Mouse (Mus musculus) embryonic facial prominence, embryonic 12.5 days (tissue): ENCODE results near the gene Eif2b3. TPM values are rescaled to one million over a fixed set of nuclear protein-coding genes. Genes with fewer than 3 reads are reported as not detected.

Experiments
- ATAC-seq: fragments of 200-750 bp; cut with Nextera tagmentation; 2 replicates; pipeline ENCODE4 v1.8.0; 2017; ENCODE audit not compliant: insufficient number of reproducible peaks, insufficient read depth, low FRiP score, low TSS enrichment
- H3K27ac ChIP-seq: fragments of 300-500 bp; sonication (generic); 2 replicates; pipeline ENCODE4 v1.5.1; 2016; ENCODE audit warnings: mild to moderate bottlenecking
- H3K27me3 ChIP-seq: fragments of 300-500 bp; sonication (generic); 2 replicates; pipeline ENCODE4 v1.6.1; 2016; ENCODE audit warnings: mild to moderate bottlenecking, moderate library complexity
- H3K36me3 ChIP-seq: fragments of 300-500 bp; sonication (generic); 2 replicates; pipeline ENCODE4 v1.6.1; 2016; ENCODE audit warnings: mild to moderate bottlenecking
- H3K4me1 ChIP-seq: fragments of 300-500 bp; sonication (generic); 2 replicates; pipeline ENCODE4 v1.6.1; 2016
- H3K4me2 ChIP-seq: fragments of 300-500 bp; sonication (generic); replicated peaks from 2 replicates; pipeline ENCODE4 v1.6.1; 2016; ENCODE audit warnings: mild to moderate bottlenecking, moderate library complexity
- H3K4me3 ChIP-seq: fragments of 300-500 bp; sonication (generic); 2 replicates; pipeline ENCODE4 v1.5.1; 2016; ENCODE audit warnings: mild to moderate bottlenecking
- H3K9ac ChIP-seq: fragments of 300-500 bp; sonication (generic); 2 replicates; pipeline ENCODE4 v1.6.1; 2016; ENCODE audit warnings: mild to moderate bottlenecking, moderate library complexity
- H3K9me3 ChIP-seq: fragments of 300-500 bp; sonication (generic); 2 replicates; pipeline ENCODE4 v1.6.1; 2016; ENCODE audit warnings: mild to moderate bottlenecking, moderate library complexity
- WGBS: fragments of 180-500 bp; shearing (Covaris S2); methylation state at CpG from one replicate; pipeline ENCODE4 v1.1.7; 2016; 5-methylcytosine and 5-hydroxymethylcytosine counted together
- polyA plus RNA-seq: library from polyadenylated mRNA; unstranded; fragments of >200 nt; fragmentation: Nextera tagmentation; extraction: Ambion mirVana; gene quantifications from 2 replicates; pipeline ENCODE4 v1.2.1, GENCODE M21; 2016

The Eif2b3 gene
- polyA plus RNA-seq, 1 experiment from 2014 or later: 43.8 TPM

- H3K4me2 ChIP-seq: no peak overlapping the region
- 97% methylated on average over 4 of the region's 4 CpGs for WGBS
- H3K9me3 ChIP-seq: no peaks in the 10 kb centered on the region
- no peak overlapping the region for H3K4me3 ChIP-seq
- peaks cover 28% of the 10 kb centered on the region for H3K36me3 ChIP-seq
- H3K9ac ChIP-seq: no peak overlapping the region
- no peaks in the 10 kb centered on the region for H3K27me3 ChIP-seq
- H3K27ac ChIP-seq: no peak overlapping the region
- ATAC-seq: no peak
- peaks cover 8% of the 10 kb centered on the region for H3K4me1 ChIP-seq
These were observed 4.3 kb downstream of the Eif2b3 start for GRCm38 (mm10) chr4:117023469-117023868.

GRCm38 (mm10) chr4:117031105-117031504, 11.9 kb downstream of the Eif2b3 start:
- Histone ChIP-seq H3K27ac (no peak overlapping the region), H3K4me2 (no peak overlapping the region), H3K4me1 (no peaks in the 10 kb centered on the region), H3K9me3 (no peaks in the 10 kb centered on the region), H3K27me3 (no peaks in the 10 kb centered on the region), H3K4me3 (no peak overlapping the region), H3K9ac (no peak overlapping the region), H3K36me3 (peaks cover 26% of the 10 kb centered on the region)
- ATAC-seq: no peak
- WGBS: 87% methylated on average over 1 of the region's 1 CpGs

DNA sequence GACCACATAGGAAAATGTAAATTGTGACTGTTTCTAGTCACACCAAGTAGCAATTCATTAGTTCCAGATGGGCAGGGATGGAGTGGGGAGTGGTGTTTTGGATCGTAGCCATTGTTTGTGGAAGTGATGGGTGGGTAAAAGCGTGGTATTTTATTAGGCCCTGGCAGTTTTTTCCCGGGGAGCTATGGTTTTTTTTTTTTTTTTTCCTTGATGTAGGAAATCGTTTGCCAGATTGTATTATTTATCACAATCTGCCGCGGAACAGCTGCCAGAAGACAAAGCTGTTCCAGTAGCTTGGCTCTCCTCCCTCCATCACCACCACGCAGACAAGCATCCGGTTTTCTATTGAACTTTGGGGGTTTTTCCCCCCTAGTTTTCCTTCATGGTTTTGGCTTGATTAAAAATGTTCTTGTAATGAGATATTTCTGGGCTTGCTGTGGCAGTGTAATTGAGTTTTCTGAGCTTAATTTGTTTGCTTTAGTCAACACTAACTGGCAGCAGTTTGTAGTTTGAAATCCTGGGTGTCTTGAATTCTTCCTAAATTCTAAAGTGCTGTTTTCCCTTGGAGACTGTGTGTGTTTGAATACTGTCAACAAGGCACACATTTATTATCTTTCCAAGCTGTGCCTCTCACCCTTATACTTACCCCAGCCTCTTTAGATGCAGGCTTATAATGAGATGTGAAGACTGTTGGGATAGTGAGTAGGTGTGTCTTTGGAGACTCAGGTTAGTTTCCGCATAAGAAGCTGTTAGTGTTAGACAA, 20.9 kb downstream of the Eif2b3 start:
- Histone ChIP-seq H3K4me1 (peaks cover 21% of the 10 kb centered on the region), H3K9me3 (no peaks in the 10 kb centered on the region), H3K4me2 (no peak overlapping the region), H3K4me3 (no peak overlapping the region), H3K27me3 (no peaks in the 10 kb centered on the region), H3K27ac (peak overlapping the region; percentile 63), H3K36me3 (peaks cover 9% of the 10 kb centered on the region; the same call in 1 of the 2 replicates), H3K9ac (no peak overlapping the region)
- ATAC-seq: no peak
- 33% methylated on average over 9 of the region's 9 CpGs for WGBS

DNA sequence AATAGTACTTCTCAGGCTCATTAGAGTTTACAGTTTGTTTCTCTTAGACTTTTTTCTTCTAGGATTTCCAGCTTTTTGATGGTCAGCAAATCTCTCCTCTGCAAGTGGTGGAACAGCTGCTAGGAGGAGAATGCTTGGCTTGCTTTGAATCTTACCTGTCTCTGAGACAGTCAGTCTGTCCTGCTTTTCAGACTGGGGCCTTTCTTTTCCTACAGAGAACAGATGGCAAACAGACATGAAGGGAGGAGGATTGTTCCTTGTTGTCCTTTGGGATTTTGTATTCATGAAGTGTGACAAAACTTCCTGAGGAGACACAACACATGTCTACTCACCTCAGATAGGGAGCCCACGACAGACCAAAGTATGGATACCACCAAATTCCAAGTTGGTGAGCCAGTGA, 21.6 kb downstream of the Eif2b3 start:
- Histone ChIP-seq H3K4me1 (peaks cover 21% of the 10 kb centered on the region), H3K36me3 (0 out of 2 replicates have a peak, but pooled peaks cover 3% of the 10 kb centered on the region), H3K4me3 (no peak overlapping the region), H3K9ac (no peak overlapping the region), H3K9me3 (no peaks in the 10 kb centered on the region), H3K27ac (peak overlapping the region; percentile 63; the same call in 1 of the 2 replicates), H3K4me2 (no peak overlapping the region), H3K27me3 (no peaks in the 10 kb centered on the region)
- ATAC-seq: no peak
- 69% methylated on average over 1 of the region's 1 CpGs for WGBS

DNA sequence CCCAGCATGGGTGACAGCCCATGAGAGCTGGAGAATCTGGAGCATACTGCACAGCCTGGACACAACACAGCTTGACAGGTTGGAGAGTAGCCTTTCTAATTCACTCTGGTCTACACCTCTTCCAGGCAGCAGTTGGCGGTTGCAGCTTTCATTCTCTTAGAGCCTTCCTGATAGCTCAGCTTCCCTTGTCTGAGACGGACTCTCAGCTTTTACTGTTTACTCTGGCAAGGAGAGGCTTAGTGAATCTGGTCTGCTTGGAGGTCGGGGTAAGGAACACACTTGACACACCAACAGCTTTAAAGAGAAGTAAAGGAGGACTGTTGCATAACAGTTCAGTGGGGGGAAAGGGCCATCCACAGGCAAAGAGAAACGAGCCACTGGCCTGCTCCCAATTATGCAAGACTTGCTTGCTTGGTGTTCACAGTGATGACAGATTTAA, 22.1 kb downstream of the Eif2b3 start:
- H3K9ac ChIP-seq: no peak overlapping the region
- peaks cover 21% of the 10 kb centered on the region for H3K4me1 ChIP-seq
- H3K4me2 ChIP-seq: no peak overlapping the region
- H3K27ac ChIP-seq: 0 out of 2 replicates have a peak overlapping the region, but pooled peaks have one; percentile 63
- 0 out of 2 replicates have a peak, but pooled peaks cover 3% of the 10 kb centered on the region for H3K36me3 ChIP-seq
- ATAC-seq: no peak
- H3K4me3 ChIP-seq: no peak overlapping the region
- 58% methylated on average over 4 of the region's 4 CpGs for WGBS
- H3K27me3 ChIP-seq: no peaks in the 10 kb centered on the region
- no peaks in the 10 kb centered on the region for H3K9me3 ChIP-seq

- ATAC-seq: no peak
- no peak overlapping the region for H3K27ac ChIP-seq
- H3K9ac ChIP-seq: no peak overlapping the region
- H3K4me3 ChIP-seq: no peak overlapping the region
- no peaks in the 10 kb centered on the region for H3K4me1 ChIP-seq
- no peaks in the 10 kb centered on the region for H3K9me3 ChIP-seq
- no peaks in the 10 kb centered on the region for H3K27me3 ChIP-seq
- 84% methylated on average over 3 of the region's 3 CpGs for WGBS
- no peak overlapping the region for H3K4me2 ChIP-seq
- peaks cover 11% of the 10 kb centered on the region; the same call in 1 of the 2 replicates for H3K36me3 ChIP-seq
These were observed 29.6 kb downstream of the Eif2b3 start for GRCm38 (mm10) chr4:117048836-117049235.

- no peak overlapping the region for H3K27ac ChIP-seq
- WGBS: 94% methylated on average over 1 of the region's 1 CpGs
These were observed 30.3 kb downstream of the Eif2b3 start for GRCm38 (mm10) chr4:117049485-117049884.

DNA sequence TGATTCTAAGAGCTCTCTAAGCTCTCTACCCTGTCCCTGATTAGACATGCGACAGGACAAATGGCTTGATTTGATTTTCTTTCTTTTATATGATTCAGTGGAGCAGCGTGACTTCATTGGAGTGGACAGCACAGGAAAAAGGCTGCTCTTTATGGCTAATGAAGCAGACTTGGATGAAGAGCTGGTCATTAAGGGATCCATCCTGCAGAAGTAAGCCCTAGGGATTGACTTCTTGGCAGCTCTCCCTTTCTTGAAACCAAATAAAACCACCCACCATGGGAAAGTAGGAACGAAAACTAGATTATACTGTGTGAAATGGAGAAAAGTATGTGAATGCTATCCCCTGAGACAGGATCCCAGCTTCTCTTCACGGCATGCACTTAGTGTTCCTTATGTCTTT, 33.4 kb downstream of the Eif2b3 start:
- peaks cover 16% of the 10 kb centered on the region; the same call in 1 of the 2 replicates for H3K36me3 ChIP-seq
- 84% methylated on average over 4 of the region's 4 CpGs for WGBS

More at GRCm38 (mm10) chr4:117049485-117049884, 30.3 kb downstream of the Eif2b3 start:
- no peaks in the 10 kb centered on the region for H3K27me3 ChIP-seq
- no peak overlapping the region for H3K9ac ChIP-seq
- H3K4me2 ChIP-seq: no peak overlapping the region
- H3K36me3 ChIP-seq: peaks cover 11% of the 10 kb centered on the region; the same call in 1 of the 2 replicates
- no peak overlapping the region for H3K4me3 ChIP-seq
- no peaks in the 10 kb centered on the region for H3K4me1 ChIP-seq
- no peak for ATAC-seq
- H3K9me3 ChIP-seq: no peaks in the 10 kb centered on the region

GRCm38 (mm10) chr4:117053956-117054355, 34.8 kb downstream of the Eif2b3 start:
- H3K27ac ChIP-seq: no peak overlapping the region
- H3K27me3 ChIP-seq: no peaks in the 10 kb centered on the region
- no peaks in the 10 kb centered on the region for H3K9me3 ChIP-seq
- H3K4me3 ChIP-seq: no peak overlapping the region
- no peak overlapping the region for H3K4me2 ChIP-seq
- H3K36me3 ChIP-seq: peaks cover 19% of the 10 kb centered on the region; the same call in 1 of the 2 replicates
- no peaks in the 10 kb centered on the region for H3K4me1 ChIP-seq
- H3K9ac ChIP-seq: no peak overlapping the region
- ATAC-seq: no peak
- 89% methylated on average over 4 of the region's 4 CpGs for WGBS

More for the DNA sequence above, 33.4 kb downstream of the Eif2b3 start:
- H3K27ac ChIP-seq: no peak overlapping the region
- no peaks in the 10 kb centered on the region for H3K27me3 ChIP-seq
- H3K4me1 ChIP-seq: no peaks in the 10 kb centered on the region
- H3K9ac ChIP-seq: no peak overlapping the region
- H3K4me2 ChIP-seq: no peak overlapping the region
- no peak for ATAC-seq
- H3K4me3 ChIP-seq: no peak overlapping the region
- H3K9me3 ChIP-seq: no peaks in the 10 kb centered on the region

DNA sequence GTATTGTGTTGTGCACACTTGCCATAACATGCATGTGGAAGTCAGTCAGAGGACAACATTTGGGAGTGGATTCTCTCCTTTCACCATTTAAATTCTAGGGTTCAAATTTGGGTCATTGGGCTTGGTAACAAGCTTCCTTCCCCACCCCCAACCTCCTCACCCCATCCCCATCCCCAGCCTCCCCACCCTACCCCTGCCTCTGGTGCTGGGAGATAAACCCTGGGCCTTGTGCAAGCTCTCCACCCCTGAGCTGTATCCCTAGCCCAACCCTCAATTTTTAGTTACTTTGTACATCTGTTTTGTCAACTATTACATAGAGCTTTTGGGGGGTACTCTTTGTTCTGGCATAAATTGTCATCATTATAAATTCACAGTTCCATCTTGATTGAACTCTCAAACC, 36.9 kb downstream of the Eif2b3 start:
- H3K27ac ChIP-seq: no peak overlapping the region
- peaks cover 21% of the 10 kb centered on the region; the same call in 1 of the 2 replicates for H3K36me3 ChIP-seq

DNA sequence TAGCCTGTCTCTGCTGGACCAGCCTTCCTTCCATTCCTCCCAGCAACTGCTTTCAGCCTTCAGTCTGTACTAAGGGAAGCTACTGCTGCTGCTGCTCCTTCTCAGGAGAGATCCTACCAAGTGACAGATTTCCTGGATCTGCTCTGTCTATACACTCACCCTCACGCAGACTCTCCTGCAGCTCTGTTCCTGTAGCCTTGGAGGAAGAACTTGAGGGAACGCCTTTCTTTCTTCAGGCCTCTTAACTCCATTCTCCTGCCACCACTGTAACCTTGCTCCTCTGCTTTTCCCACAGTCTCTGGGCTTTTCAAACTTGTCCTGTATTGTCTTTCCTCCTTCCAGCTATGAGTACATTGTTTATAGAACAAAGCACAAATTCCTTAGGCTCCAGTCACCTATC, 37.3 kb downstream of the Eif2b3 start:
- ATAC-seq: no peak
- Histone ChIP-seq H3K36me3 (peaks cover 22% of the 10 kb centered on the region; the same call in 1 of the 2 replicates), H3K27ac (no peak overlapping the region), H3K9me3 (no peaks in the 10 kb centered on the region), H3K4me2 (no peak overlapping the region), H3K4me3 (no peak overlapping the region), H3K9ac (no peak overlapping the region), H3K27me3 (no peaks in the 10 kb centered on the region), H3K4me1 (no peaks in the 10 kb centered on the region)
- WGBS: 88% methylated on average over 2 of the region's 2 CpGs

More for the DNA sequence above, 36.9 kb downstream of the Eif2b3 start:
- ATAC-seq: no peak
- H3K9me3 ChIP-seq: no peaks in the 10 kb centered on the region
- no peak overlapping the region for H3K9ac ChIP-seq
- no peak overlapping the region for H3K4me2 ChIP-seq
- H3K4me1 ChIP-seq: no peaks in the 10 kb centered on the region
- no peaks in the 10 kb centered on the region for H3K27me3 ChIP-seq
- no peak overlapping the region for H3K4me3 ChIP-seq

GRCm38 (mm10) chr4:117058512-117058911, 39.3 kb downstream of the Eif2b3 start:
- H3K4me1 ChIP-seq: no peaks in the 10 kb centered on the region
- H3K4me3 ChIP-seq: no peak overlapping the region
- H3K4me2 ChIP-seq: no peak overlapping the region
- no peak overlapping the region for H3K9ac ChIP-seq
- H3K36me3 ChIP-seq: peaks cover 36% of the 10 kb centered on the region
- ATAC-seq: no peak
- 85% methylated on average over 4 of the region's 4 CpGs for WGBS
- no peak overlapping the region for H3K27ac ChIP-seq
- no peaks in the 10 kb centered on the region for H3K9me3 ChIP-seq
- H3K27me3 ChIP-seq: no peaks in the 10 kb centered on the region
